Mouse (Mus musculus) cerebellum, adult 18-20 months (tissue): Measurements from ENCODE around the gene Chmp6.

Experiments used
- DNase-seq, 2 experiments: peaks; one replicate each; pipeline ENCODE4 v3.0.0; 2021

Chmp6 gene

DNA sequence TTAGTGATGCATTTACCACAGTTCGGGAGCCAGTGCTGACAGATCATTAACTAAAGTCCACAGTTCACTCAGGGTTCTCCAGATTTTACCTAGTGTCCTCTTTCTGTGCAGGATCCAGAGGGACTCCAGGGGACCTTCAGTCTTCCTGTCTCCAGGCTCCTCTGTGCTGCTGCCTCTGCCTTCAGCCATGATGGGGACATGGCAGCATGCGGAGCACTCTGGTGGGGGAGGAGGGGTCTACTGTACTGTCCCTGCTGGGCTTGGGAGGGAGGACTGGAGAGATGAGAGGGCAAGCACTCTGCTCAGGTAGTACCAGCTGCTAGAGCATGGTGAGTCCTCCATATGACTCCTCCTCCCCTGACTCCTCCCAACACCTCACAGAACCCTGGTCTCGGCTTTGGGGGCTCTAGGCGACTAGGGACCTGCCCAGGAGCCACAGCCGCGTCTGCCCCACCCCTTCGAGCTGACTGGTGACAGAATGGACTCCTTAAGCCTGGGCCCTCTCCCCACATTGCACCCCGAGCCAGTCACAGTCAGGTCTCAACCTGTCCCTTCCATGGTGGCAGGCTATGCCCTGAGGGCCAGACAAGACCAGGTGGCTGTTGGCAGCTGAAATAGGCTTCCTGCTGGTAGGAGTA is 26.0 kb downstream of the Chmp6 start:
- peak in 1 of 2 experiments; percentile 12 for DNase-seq

DNA sequence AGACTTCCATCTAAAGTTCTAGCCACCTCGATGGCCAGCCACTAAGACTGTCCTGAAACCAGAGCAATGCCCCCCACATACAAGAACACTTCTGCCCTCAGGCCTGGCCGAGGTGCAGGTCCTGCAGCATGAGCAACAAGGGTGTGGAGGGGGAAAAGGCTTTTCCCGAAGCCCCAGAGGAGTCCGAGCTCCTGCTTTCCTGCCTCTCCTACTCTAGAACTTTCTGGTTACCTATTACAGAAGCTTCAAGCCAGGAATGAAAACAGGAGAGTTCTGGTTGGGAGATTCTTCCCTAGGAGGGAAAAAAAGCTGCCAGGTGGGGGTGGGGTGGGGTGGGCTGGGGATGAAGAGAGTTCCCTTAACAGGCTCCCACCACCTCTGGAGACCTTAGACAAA is 26.5 kb downstream of the Chmp6 start:
- peak in 1 of 2 experiments; percentile 4 for DNase-seq

DNA sequence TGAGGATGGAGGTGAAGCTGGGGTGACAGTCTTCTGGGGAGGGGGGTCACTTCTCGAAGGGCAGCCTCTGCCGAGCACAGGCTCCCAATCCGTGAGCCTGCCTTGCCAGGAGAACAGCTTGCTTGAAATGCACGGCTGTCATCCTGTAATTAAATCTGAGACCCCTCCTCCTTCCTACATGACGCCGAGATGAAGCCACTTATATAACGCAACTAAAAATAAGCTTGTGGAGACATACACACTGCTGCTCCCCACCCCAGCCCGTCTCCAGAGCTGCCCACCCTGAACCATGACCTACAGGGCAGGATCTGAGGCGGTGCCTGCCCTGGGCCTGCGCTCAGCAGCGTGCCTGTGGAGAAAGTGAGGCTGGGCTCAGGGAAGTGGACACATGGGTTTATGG is 26.9 kb downstream of the Chmp6 start:
- no peak for DNase-seq

DNA sequence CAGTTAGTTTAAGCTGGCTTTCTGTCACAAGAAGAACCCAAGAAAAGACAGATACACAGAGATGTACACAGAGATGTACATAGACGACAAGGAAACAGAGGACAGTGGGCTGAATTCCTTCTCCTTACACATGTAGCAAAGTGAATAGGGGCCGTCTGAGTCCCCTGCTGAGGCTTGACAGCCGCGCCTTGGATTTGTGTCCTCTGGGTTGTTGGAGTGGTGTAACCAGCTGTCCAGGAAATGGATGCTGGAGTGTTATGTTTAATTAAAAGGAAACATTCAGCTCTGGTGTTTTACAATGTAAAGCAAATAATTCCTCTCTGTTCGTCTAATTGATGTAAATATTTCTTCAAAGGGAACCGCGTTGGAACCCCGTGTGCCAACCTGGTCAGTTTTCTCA is 28.6 kb downstream of the Chmp6 start:
- DNase-seq, result no peak

DNA sequence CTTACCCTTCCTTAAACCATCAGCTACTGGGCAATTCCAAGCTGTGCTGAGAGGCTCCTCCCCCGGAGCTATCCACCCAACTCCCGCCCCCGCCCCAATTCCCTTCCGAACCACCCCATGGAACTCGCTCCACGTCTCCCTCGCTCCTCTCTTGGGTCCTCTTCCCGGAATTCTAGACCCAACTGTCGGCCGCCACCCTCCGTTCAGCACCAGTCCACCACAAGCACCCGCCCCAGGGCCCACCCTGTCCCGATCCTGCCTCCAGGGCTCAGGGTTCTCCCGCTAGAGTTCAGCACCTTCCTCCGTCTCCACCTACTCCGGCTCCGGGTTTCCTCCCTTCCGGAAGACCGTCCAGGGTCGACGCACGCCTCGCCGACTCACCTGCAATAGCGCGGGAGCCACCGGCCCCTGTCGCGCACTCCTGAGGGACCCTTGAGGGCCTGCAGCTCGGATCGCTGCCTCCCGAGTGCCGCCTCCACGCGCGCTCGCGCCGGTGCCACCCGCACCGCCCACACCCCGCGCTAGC is 29.0 kb downstream of the Chmp6 start:
- DNase-seq, result no peak

DNA sequence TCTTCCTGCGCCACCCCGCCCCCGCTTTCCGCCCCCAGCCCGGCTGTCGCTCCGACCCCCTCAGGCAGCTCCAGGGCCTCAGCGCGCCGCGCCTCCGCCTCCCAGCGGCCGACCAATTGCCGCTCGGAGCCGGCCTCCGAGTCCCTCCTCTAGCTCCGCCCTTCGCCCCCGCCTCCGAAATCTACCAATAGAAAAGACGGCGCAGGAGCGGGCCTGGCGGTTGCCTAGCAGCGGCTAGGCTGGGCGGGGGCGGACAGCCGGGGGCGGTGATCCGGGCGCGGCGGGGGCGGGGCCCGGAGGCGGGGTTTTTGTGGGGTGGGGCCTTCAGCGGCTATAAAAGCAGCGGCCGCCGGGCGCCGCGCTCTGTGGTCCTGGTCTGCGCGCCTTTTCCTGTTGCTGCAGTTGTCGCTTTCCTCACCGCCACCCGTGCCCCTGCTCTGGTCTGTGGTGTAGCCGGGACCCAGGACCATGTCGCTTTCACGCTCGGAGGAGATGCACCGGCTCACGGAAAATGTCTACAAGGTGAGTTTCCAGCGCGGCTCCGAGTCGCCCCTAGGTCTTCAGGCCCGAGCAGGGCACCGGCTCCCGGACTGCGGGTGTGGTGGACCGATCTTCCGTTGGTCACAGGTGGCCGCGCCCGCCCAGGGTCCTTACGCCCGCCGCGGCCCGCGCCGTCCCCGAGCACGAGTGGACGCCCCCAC is 29.6 kb downstream of the Chmp6 start, which contains the start of gene Baiap2:
TSS of gene Baiap2 (plus strand) at position 37 of the 701 bp plus-strand sequence.
- DNase-seq, result peak; percentile 99 to 100

DNA sequence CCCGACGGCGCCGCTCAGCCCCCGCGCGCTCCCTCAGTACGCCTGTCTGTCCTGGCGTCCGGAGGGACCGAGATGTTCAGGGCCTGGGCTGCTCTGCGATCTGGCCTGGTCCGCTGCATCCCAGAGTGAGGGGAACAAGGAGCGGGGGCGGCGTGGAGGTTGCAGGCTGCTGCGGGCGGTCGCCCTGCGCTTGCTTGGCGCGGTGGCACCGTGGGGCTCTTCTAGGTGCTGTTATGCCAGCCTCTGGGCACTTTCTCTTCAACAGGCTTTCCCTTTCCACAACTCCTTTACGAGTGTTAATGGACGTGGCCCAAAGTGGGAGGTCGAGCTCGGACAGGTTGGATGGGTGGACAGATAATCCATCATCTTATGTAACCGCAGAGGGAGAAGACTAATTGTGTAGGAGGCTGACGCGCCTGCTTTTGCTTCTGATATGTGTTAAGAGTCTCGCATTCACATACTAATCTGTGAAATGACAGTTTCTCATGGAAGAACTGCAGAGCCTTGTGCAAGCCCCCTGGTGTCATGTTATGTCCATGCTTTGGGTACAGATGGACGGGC is 30.3 kb downstream of the Chmp6 start:
- peak; percentile 56 to 69 for DNase-seq

DNA sequence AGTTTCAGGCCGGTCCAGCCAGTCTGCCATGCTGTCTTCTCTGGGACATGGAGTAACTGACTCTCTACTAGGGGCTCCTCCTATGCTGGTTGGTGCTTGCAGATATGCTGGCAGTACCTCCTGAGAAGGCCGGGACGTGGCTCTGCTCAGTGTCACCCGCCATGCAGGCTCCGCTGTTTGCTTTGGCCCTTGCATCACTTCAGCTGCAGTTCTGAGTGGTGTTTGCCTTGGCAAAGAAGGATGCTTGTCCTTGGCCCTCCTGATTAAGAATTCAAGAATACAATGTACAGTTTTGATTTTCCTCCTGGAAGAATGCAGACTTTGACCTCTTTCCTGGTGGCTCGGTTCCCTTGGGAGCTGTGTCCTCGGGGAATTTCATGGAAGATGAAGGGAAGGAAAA is 32.1 kb downstream of the Chmp6 start:
- no peak for DNase-seq

DNA sequence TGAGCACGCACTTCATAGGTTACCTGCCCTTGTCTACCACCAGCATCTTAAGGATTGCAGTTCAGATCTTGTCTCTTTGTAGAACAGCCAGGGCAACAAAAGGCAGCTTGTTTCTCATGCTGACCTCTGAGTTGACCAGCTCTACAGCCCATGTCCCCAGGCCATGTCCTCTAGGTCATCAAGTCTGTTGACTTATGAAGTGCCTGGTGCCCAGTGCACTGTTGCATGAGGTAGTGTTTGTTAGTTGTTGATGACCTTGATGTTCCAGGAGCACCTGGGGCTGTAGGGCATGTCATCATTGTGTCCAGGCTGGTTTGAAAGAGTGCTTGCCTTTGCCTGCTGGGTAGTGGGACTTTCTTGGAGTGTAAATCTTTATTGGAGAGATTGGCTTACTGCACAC is 34.2 kb downstream of the Chmp6 start:
- no peak for DNase-seq

DNA sequence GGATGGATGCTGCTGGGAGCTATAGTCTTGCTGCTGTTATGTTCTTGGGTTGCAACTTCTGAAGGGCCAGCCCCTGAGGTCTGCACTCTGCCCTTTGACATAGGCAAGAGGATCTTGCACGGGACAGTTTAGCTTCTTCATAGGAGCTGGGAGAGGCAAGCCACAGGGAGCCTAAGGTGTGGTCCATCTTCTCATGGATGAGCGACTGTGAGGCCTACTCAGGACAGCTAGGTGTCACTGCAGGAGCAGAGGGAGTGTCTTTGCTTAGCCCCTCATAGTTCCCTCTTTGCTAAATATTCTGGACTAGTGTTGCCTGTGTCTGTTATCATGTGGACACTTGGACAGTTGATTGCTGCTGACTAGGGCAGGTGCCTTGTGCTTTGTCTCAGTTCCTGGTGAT is 34.7 kb downstream of the Chmp6 start:
- no peak for DNase-seq

DNA sequence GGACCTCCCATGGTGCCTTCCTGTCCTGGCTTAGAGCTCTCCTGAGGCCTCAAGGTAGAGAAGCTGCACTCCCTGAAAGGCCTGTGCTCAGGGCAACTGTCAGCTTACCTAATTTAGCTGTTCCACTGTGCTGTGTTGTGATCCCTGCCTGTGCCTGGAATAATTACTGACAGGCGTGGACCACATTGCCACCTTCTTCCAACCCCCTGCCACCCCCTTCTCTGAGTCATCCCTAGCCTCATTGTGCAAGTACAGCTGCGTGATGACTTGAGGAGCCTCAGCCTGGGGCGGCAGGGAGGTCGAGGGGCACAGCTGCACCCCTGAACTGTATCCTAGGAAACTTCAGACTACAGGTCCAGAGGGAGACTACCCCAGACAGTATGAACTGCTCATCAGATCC is 35.1 kb downstream of the Chmp6 start:
- DNase-seq, result no peak

DNA sequence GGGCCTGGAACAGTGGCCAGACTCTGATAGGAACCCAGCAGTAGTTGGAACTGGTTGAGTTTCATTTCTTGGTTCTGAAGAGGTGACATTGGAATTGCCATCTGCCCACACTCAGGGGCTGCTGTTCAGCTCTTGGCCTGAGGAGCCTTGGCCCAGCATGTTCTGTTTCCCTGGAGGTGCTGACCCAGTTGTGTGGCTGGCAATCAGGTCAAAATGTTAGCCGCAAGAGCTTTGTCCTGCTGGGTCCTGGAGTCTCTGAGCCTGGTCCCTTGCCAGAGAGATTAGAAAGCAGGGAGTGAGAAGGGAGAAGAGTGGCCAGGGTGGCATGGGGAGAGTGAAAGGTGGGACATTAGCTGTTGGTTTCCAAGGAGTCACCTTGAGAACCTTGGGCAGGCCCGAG is 35.6 kb downstream of the Chmp6 start:
- peak; percentile 47 to 56 for DNase-seq

DNA sequence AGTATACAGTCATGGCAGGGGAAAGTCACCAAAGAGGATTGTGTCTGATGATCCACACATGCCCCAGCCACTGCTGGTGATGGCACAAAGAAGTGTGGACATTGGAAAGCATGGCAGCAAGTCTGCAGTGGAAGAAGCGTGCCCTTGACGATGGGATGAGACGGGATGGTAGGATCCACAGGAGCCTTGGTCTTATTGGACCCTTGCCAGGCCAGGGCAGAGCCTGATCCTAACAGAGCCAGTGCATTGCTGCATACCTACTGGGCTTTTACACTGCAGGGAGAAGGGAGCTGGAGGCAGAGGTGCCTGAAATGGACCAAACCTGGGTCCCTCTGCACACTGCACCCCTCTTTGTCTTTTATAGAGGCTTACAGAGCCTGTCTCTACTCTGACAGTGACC is 37.3 kb downstream of the Chmp6 start:
- DNase-seq, result no peak

DNA sequence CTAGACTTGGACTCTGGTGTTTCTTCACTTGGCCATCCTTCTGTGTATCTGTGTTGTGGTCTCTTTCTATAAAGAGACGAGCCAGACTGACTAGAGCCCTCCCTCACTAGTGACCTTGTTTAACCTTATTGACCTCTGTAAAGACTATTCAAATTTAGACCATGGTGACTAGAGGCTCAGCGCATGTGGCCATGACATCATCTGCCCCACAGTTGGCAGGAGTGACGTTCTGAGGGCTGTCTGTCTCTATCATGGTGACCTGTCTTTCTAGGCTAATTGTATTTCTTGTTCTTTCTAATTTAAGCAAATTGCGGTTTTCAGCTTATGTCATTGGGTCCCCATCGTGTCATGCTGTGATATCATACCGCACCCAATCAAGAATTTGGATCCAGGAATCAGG is 38.1 kb downstream of the Chmp6 start:
- DNase-seq, result no peak

DNA sequence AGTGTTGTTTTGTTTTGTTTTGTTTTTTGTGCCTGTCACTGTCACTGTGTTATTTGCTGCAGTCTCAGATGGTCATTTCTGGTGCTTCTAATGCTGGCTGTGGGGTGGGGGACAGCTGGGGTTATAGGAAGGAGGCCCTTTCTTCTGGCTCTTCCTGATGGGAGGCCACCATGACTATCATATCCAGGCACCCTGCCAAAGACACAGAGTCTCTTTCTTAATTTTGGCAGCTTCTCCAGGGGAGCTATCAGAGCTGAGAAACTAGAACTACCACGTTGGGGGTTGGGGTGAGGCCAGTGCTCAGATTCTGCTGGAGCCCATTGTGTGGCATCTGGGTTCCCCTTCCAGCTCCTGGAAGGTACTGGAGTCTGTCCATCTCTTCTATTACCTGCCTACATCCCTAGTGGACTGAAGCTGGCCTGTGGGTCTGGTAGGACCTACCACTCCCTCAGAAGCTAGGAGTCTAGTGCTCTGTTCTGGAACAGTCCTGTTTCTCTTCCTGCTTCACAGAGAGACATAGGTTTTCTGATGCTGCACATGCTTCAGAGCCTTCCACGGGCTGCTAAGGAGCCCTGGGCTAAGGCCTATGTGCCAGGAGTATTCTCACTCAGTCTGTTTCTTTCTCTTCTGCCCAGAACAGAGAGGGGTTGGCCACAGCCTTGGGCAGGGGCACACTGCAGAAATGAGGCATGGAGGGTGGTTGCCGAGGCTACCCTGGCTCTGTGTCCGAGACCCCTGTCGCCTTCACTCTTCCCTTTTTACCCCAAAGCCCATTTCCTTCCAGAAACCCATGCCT is 39.4 kb downstream of the Chmp6 start:
- DNase-seq, result no peak

DNA sequence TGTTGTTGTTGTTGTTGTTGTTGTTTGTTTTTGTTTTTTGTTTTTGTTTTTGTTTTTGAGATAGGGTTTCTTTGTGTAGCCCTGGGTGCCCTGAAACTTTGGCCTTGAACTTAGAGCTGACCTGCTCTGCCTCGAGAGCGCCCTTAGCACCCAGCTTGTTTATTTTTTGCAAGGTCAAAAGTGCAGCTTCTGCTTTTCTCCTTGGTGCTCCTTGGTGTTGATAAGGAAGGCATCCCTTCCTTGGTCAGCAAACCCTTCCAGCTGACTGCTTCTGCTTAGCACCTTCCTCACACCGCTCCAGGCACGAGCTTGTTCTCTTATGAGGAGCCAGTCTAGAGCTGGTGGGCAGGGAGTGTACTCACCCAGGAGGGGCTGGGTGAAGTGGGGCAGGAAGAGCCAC is 41.0 kb downstream of the Chmp6 start:
- DNase-seq, result no peak

DNA sequence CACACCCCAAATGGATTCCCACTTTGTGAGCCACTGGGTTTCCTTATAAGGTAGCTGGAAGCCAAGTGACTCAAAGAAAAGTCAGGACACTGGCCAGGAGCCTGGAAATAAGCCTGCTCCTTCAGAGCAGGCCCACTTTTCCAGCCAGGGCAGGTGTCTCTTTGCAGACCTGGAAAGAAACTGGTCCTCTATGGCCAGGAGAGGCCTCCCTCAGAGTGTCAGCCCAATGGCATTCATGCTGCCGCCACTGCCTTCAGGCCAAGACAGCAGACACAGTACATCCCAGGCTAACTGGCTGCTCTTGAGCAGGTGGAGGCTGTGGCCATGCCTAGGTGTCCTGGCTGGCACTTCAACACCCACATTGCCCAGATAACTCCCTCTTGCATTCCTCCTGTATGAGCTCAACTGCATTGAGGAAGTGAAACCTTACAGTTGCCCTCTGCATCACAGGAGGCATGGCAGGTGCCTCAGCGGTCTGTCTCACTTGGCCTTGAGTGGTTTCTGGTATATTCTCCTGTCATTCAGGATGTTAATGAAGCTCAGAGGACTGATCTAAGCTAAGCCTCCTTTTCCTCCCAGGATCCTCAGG is 41.6 kb downstream of the Chmp6 start:
- peak in 1 of 2 experiments; percentile 47 for DNase-seq

DNA sequence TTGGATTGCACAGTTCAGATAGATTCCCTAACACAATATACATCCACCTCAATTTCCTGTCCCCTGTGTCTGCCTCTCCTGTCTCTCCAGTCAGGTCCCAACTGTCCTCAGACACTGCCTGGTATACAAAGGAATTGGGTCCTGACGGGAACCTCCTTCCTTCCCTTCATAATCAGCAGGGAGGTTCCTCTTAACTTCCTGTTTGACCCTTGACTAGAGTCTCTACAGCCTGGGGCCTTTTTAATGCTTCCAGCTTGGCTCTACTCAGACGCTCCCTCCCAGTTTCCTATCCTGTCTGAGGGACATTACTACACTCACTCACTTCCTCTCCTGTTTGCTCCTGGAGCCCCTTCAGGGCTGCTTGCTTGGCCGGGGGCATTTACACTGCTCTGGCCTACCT is 42.2 kb downstream of the Chmp6 start:
- no peak for DNase-seq

DNA sequence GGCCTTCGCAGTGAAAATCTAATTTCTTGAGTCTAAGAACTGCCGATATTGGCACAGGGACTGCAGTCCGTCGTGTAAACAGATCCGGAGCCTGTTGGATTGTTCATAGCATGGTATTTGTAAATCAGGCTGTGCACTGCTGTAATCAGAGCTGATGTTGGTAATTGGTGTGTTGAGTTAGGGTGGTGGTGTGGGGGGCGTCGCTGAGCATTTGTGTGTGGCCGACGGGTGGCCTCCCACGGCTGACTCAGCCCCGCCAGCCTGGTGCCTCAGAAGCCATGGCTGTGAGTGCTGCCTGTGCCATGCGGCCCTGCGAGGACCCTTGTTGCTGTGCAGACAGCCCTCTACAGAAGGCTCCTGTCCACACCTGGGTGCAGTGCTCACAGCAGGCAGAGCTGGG is 43.3 kb downstream of the Chmp6 start:
- no peak for DNase-seq

DNA sequence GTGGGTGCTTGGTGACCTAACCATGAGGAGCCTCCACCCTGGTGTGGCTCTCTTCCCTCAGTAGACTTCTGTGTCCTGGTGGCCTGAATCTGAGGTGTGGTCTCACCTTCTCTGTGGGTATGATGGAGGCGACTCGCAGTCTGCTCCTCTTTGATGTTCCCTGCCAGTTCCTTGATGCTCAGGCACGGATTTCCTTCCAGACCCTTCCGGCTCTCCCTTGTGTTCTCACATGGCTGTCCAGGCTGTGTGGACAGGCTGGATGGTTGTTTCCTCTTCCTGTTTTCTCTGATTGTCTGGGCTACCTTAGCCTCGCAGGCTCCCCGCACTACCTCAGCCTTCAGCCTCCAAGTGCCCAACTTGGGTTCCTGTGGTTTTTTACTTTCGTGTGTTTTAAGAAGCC is 45.6 kb downstream of the Chmp6 start:
- DNase-seq, result no peak

DNA sequence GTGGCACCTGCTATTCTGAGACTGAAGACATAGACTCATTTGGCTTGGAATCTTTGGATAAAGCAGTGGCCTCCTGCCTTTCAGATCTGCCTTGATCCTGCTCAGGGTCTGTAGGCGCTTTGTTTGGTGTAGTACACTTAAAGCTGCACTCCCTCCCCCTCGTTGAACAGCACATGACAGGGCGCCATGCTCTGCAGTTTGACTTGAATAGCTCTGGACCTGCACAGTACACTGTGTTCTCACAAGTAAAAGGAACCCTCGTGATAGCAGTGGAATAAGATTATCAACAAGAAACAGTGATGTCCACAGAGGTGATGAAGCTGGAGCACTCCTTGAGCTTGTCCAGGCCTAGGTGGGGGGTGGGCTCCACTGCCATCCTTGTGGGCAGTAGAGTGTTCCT is 46.5 kb downstream of the Chmp6 start:
- DNase-seq, result no peak

DNA sequence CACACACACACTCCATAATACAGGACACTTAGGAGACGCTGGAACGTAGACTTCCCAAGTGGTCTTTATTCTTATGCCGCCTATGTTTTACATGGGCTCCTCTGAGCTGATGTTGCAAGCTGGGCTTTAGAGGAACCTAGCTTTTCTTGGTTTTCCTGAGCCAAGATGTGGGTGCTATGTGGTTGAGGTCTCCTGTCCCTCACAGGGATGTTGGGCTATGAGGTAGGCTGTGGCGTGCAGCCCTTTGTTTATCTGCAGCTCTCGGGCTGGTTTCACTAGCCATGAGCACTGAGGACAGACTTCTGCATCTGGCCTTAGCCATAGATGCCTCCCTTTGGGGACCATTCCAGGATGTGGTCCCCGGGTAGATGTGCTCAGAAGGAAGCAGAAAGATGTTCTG is 47.4 kb downstream of the Chmp6 start:
- DNase-seq, result no peak

DNA sequence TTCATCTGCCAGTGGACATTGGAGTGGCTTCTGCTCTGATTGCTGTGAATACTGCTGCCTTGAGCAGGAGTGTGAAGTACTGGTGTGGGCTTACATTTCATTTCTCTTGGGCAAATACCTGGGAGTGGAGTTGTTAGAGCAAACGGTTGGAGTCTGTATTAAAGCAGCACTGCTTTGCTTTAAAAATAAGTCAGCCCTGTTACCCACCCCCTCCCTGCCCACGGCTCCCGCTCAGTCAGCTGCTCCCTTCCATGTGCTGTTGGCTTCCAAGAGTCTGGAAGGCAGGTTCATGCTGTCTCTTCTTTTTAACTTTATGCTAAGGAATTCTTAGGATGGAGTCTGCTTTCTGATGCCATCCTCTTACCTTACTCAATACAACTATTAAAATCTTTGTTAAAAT is 48.3 kb downstream of the Chmp6 start:
- DNase-seq, result no peak
